Mouse (Mus musculus) thymus, adult 18-20 months (tissue): ENCODE data around the gene Ffar1.
"Not testable (repeated sequence)": the region's sequence is repeated elsewhere in the genome, so short reads cannot be mapped to it uniquely, and the experiment has no call there.

Source experiments
- DNase-seq, 2 experiments: peaks; one replicate each; pipeline ENCODE4 v3.0.0; 2022; ENCODE audit warnings: mixed read lengths in 2 of 2

Ffar1 gene

GRCm38 (mm10) chr7:30847386-30847785 lies 14.0 kb downstream of the Ffar1 start:
- no peak for DNase-seq

DNA sequence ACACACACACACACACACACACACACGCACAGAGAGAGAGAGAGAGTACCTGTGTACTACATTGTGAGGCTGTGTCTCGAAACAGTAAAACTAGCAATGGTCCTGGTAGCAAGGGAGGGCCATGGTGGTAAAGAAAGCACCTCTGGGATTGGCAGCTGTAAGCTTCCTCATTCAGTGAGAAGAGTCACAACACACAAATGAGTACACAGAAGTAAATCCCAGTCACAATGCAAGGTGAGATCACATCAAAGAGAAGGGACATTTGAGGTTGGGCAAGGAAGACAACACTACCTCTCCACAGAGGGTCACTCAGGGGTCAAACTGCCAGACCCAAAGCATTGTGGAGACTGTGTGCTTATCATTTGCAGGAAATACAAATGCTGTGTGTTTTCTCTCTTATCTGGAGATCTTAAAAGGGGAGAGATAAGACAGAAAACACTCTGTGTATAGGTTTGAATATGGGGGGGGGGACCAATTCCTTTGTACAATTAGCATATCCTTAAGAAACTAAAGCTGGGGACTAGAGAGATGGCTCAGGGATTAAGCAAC lies 14.8 kb downstream of the Ffar1 start:
- no peak for DNase-seq

DNA sequence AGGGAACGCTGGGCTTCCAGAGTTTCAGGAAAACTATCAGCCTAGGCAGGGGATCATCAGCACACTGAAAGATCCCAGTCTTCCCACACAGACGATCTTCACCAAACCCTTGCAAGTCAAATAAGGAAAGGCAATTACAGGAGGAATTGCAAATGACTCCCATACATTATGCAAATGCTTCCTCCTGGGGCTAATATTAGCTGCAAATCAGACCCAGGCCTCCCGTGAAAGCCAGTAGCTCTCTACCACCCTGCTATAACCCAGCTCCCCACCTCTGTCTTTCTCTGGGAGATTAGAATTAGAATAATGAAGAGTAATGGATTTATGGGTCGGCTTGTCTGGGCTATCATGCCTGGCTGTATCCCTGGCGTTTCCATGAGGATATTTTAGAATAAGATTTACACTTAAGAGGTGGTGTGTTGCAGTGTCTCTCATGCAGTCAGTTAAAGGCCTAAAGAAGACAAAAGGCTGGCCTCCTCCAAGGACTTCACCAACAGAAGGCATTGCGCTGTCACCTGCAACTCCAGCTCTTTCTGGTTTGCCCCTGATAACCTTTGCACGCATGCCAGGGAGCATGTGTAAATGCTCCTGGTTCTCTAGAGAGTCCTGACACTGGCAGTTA lies 16.6 kb downstream of the Ffar1 start:
- DNase-seq: no peak

DNA sequence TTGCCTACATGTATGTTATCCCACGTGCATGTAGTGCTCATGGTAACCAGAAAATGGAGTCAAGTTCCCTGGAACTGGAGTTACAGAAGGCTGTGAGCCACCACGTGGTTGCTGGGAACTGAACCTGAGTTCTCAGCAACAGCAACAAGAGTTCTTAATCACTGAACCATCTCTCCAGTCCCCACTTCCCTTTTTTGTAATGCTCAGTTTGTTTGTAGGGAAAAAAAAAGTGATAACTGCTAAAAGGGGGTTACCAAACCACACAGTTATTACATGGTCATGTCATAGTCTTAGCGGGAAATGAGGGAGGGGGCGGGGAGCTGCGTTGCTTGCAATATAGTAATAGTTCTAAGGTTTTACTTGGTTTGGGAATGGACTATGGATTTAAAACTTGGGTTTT lies 19.3 kb downstream of the Ffar1 start:
- DNase-seq: no peak

GRCm38 (mm10) chr7:30841379-30841778 lies 20.0 kb downstream of the Ffar1 start:
- no peak for DNase-seq

GRCm38 (mm10) chr7:30840306-30840705 lies 21.1 kb downstream of the Ffar1 start:
- DNase-seq: no peak

GRCm38 (mm10) chr7:30837277-30837676 lies 24.1 kb downstream of the Ffar1 start:
- DNase-seq: no peak

DNA sequence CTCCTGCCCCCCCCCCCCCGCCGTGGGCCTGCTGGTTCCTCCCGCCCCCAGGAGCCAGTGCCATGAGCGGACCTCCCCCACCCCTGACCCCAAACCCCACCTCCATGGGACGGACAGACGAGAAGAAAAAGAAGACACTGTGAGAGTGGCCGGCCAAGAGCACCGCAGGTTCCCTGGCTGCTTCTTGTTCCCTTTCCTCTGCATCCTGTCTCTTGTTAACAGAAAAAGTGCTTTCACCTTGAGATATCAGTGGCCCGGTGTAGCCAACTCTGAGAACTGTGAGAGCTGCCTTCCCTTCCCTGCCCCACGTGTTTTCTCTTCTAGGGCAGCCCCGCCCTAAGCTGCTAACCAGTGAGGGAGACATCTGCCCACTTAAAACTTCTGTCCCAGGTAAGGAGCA lies 28.7 kb downstream of the Ffar1 start:
- DNase-seq: not testable (repeated sequence)

DNA sequence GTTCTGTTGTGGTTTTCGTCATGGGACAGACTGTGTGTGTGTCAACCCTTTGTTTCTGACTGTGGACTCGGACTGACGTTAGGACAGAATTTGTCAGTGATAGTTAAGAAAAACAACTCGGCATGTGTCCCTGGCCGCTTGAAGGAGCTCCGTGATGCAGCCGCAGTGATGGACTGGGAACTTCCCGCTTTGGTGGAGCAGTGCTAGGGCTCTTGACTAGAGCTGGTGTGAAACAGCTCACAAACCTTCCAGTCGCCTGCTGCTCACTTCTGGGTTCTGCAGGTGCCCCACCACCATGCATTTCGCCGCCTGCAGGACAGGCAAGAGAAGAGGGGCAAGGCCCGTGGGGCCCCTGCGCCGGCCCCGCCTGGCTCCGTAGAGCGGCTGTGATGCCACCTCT lies 29.1 kb downstream of the Ffar1 start:
- DNase-seq: no peak

GRCm38 (mm10) chr7:30829428-30829827 lies 31.9 kb downstream of the Ffar1 start:
- DNase-seq: no peak

DNA sequence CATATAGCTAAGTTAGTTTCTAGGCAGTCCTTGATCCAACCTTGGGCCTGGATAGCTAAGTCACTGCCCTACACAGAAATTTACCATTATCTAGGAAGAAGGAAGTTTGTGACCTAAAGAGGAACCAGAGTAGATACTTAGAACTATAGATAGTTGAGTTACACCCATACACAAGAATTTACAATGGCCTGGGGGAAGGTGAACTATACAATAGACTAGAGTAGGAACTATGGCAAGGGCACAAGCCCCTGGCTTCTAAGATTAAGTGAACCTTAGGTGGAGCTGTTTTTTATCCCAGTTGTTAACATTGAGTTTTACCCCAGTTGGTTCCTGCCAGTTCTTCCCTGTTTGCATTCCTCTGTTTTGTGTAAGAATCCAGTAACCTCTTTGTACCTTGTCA lies 32.5 kb downstream of the Ffar1 start:
- not testable (repeated sequence) for DNase-seq

DNA sequence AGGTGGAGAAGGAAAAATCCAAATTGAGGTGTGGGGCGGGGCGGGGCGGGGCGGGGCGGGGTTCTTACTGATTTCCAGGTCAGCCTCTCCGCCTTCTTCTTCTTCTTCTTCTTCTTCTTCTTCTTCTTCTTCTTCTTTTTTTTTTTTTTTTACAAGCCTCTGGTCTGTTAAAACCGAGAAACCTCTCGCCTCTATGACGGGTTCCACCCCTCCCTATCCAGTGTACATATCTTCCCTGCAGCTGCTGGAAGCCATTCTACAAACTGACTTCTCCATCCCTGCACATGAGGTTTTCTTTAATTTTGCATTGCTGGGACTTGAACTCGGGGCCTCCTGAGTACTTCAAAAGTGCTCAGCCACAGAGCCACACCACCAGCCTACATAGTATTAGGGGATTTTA lies 34.7 kb downstream of the Ffar1 start:
- DNase-seq: no peak

DNA sequence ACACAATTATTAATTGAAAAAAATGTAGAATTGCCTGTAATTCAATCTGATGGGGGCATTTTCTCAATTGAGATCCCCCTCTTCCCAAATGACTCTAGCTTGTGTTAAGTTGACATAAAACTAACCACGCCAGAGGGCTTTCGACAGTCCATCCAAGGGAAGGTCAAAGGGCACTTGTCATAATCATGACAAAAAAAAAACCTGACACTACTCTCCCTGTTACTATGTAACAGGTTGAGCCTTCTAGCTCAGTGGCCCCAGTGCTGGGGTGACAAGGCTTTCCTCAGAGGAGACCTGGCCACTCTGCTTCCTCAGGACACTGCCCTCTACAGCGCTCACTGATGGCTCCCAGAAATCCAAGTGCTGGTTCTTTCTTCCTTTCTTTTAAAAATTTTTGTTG lies 37.1 kb downstream of the Ffar1 start:
- no peak for DNase-seq

- DNase-seq: no peak
These were observed 37.7 kb downstream of the Ffar1 start, which contains the start of gene Ffar2 for GRCm38 (mm10) chr7:30823675-30824074. TSS of gene Ffar2 (minus strand) at chr7:30823775.

GRCm38 (mm10) chr7:30821532-30821931 lies 39.8 kb downstream of the Ffar1 start:
- DNase-seq: no peak

DNA sequence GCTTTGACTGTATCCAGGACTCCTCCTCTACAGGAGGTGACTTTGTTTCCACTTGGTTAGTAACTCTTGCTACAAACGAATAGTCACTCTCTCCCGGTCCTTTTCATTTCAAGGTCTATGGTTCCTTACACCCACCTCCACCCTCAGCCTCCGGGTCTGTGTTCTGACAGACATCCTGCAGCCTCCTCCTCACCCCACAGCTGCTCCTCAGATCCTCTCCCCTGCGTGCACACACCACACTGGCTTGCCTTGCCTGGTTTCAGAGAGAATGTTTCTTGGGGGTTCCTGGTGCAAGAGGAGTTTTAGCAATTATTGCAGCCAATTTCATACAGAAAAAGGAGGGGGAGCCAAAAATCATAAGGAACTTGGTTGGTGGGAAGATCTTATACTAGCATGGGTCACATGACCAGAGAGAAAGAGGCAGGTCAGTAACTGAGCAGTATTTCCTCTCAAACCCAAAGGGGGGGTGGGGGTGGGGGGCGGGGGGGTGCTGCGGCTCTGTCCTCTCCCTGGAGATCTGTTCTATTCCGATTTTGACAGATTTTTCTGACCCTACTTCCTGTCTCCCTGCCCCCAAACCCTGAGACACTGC lies 40.4 kb downstream of the Ffar1 start:
- no peak for DNase-seq

DNA sequence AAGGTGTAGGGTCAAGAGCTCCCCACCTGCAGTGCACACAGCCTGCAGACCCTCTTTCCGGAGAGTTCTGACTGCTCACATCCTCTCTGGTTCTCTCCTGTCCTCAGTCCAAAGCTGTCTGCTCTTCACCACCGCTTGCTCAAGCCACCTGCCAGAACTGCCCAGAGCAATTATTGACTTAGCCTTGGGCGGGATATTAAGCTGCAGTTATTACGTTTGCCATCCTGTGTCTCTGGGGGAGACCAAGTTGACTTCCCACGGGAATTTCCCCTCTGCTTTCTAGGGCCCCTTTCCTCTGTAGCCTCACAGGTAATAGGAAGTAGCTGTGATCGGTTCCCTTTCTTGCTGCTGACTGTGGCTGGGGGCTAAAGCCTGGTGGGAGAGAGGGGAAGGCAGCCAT lies 41.2 kb downstream of the Ffar1 start:
- DNase-seq: no peak

DNA sequence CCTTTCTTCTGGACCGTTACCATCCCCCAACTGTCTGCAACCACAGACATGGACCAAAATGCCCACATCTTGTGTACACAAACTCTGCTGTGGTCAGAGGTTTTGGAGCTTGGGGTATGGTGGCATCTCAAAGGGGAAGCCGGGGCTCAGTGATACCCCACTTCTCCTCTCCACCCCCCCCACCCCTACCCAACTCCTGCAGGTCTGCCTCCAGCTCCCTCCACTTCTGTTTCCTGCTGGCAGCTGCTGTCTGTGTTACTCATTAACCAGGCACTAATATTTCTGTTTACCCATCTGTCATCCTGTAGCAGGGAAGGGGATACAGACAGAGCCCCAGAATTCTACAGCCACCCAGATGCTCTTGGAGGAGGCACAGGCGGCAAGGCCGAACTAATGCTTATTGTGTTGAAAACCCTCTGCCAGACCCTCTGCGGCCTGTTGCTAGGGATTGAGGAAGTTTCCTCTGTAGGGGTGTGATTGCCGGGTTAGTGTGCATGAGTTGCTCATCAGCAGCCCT lies 49.0 kb downstream of the Ffar1 start:
- no peak for DNase-seq

DNA sequence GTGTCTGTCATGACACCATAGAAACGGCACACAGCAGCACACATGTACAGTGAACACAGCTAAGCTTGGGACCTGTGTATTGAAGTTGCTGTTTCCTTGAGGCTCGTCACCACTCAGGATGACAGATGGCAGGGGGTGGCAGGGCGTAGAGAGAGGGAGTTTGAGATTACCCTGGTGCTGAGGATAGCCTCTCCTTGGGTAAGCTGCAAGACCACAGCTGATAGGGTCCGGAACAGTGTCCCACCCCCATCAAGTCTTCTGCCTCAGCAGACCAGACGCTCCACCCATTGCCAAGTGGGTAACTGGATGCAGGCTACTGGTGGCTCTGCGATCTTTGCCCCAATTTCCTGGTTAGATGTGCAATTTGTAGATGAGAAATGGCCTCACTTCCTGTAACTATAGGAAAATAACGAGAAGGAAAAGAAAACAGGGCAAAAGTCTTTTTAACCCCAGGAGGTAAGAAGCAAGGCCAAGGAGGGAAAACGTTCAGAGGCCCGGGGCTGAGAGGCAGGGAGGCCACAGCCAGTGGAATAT lies 49.5 kb downstream of the Ffar1 start:
- no peak for DNase-seq

- no peak for DNase-seq
These were observed 51.0 kb downstream of the Ffar1 start for GRCm38 (mm10) chr7:30810319-30810718.
